ENCODE assay signal across 9 mouse cellular contexts in the genomic region with DNA sequence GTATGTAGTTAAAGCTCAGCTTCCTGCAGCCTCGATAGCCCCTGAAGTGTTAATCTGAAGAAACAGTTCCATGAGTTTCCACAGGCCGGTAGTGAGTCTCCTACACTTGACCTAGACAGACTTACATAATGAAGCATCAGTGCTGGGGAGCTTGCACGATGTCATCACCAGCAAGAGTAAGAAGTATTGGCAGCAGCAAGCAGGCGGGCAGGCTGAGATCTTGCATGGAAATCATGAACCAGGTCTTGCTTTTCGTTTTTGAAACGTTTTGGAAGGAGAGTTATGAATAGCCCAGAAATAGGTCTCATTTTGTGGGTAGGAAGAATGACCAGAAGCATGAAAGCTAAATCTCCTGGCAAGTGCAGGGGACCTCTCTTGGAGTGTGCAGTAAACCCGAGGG. TPM values are rescaled to one million over a fixed set of nuclear protein-coding genes. Genes with fewer than 3 reads are reported as not detected.
A peak's percentile ranks its signal among the peaks of the same experiment; 100 is the strongest.
DNase-seq lines count a peak whose midpoint lies in the region; ATAC-seq lines count a peak whose summit lies in the region.
"Had no signal": no experiment of that assay in that cellular context is flagged by ENCODE, and none has a peak within 500 bp of the region (broad histone marks: within the 10 kb centered on the region; RNA-seq: fewer than 3 reads in every experiment).

Scn1a (minus strand) TSS at position 130 of the 400 bp plus-strand sequence.

- H3K4me3 ChIP-seq in forebrain, embryonic 12.5 days (replicated peaks): peak within 1 kb of the TSS; percentile 37
- H3K4me3 ChIP-seq in neural tube, embryonic 11.5 days (ENCODE audit: low read depth, low read length): peak within 1 kb of the TSS; percentile 23; the same call in 1 of the 2 replicates
- H3K4me3 ChIP-seq: liver, embryonic 13.5 days had no signal

- peak within 1 kb of the TSS; percentile 60 for H3K4me2 ChIP-seq in forebrain, embryonic 12.5 days
- H3K4me2 ChIP-seq in neural tube, embryonic 11.5 days (ENCODE audit: low read depth): peak within 1 kb of the TSS; percentile 54
- H3K4me2 ChIP-seq: liver, embryonic 13.5 days had no signal

- H3K27me3 ChIP-seq in forebrain, embryonic 12.5 days: 0 out of 2 replicates have a peak, but pooled peaks cover 3% of the 10 kb centered on the region
- H3K27me3 ChIP-seq in neural tube, embryonic 11.5 days (ENCODE audit: control insufficient read depth, insufficient read depth, low read length): no peaks in the 10 kb centered on the region

- H3K4me1 ChIP-seq in forebrain, embryonic 12.5 days: peaks cover 10% of the 10 kb centered on the region; the same call in 1 of the 2 replicates
- H3K4me1 ChIP-seq in neural tube, embryonic 11.5 days (ENCODE audit: control insufficient read depth, insufficient read depth, low read length): peaks cover 4% of the 10 kb centered on the region; the same call in 1 of the 2 replicates
- H3K4me1 ChIP-seq: liver, embryonic 13.5 days had no signal

- H3K36me3 ChIP-seq in forebrain, embryonic 12.5 days (replicated peaks): no peaks in the 10 kb centered on the region
- no peaks in the 10 kb centered on the region for H3K36me3 ChIP-seq in neural tube, embryonic 11.5 days (ENCODE audit: control insufficient read depth, insufficient read depth, low read length)
- H3K36me3 ChIP-seq: liver, embryonic 13.5 days had no signal

- no peaks in the 10 kb centered on the region for H3K9me3 ChIP-seq in forebrain, embryonic 12.5 days
- no peaks in the 10 kb centered on the region for H3K9me3 ChIP-seq in neural tube, embryonic 11.5 days (ENCODE audit: control insufficient read depth, low read length)
- H3K9me3 ChIP-seq: liver, embryonic 13.5 days had no signal

- DNase-seq in right cerebral cortex, adult 2 months (ENCODE audit: low spot score in 2 of 2): peak; percentile 33 to 44
- DNase-seq in right cerebral cortex, postnatal 4 days: no peak
- DNase-seq in layer of hippocampus, postnatal 36 days: peak in 1 of 2 experiments; percentile 5
- peak; percentile 14 for DNase-seq in neural tube, embryonic 11.5 days (ENCODE audit: low spot score)
- no peak for DNase-seq in thymus, postnatal 25 days
- no peak for DNase-seq in gastrocnemius, postnatal 10 days
- DNase-seq: liver, embryonic 13.5 days had no signal

- H3K9ac ChIP-seq in forebrain, embryonic 12.5 days: no peak within 1 kb of the TSS
- H3K9ac ChIP-seq in neural tube, embryonic 11.5 days (ENCODE audit: low read length): no peak within 1 kb of the TSS; the same call in 1 of the 2 replicates
- H3K9ac ChIP-seq: liver, embryonic 13.5 days had no signal

- no peak within 1 kb of the TSS for H3K27ac ChIP-seq in forebrain, embryonic 12.5 days
- H3K27ac ChIP-seq in neural tube, embryonic 11.5 days (ENCODE audit: low read depth, low read length): no peak within 1 kb of the TSS
- H3K27ac ChIP-seq: liver, embryonic 13.5 days had no signal

- WGBS in forebrain, embryonic 12.5 days: 17% methylated on average over 7 of the region's 7 CpGs
- WGBS in neural tube, embryonic 11.5 days: 7% methylated on average over 7 of the region's 7 CpGs

- no peak for ATAC-seq in forebrain, embryonic 12.5 days (ENCODE audit: low FRiP score)
- ATAC-seq in neural tube, embryonic 11.5 days (ENCODE audit: insufficient read depth, low FRiP score, low TSS enrichment): no peak
- ATAC-seq in CD4-positive, CD25-positive, alpha-beta regulatory T cell, adult 4 months: no peak

RNA-seq across cellular contexts. Expression of gene Scn1a, which starts in this region (rescaled TPM):
- polyA plus RNA-seq in forebrain, embryonic 12.5 days (2016; fragmentation: Nextera tagmentation; extraction: Ambion mirVana): 3.7 and 4.3 TPM in 2 replicates
- 10 to 100 TPM; 64.0 to 68.5 TPM for total RNA-seq in layer of hippocampus, postnatal 36 days (2021)
- polyA plus RNA-seq in neural tube, embryonic 11.5 days (2014; fragmentation: Nextera tagmentation; extraction: Ambion mirVana): 2.7 and 3.0 TPM in 2 replicates
- polyA plus RNA-seq in CD4-positive, CD25-positive, alpha-beta regulatory T cell, adult 4 months (2017; shearing (Covaris generic)): under 1 TPM; 0.15 to 0.32 TPM
- under 1 TPM; 0.16 to 0.25 TPM for total RNA-seq in gastrocnemius, postnatal 10 days (2021)
- polyA plus RNA-seq: liver, embryonic 13.5 days had no signal

Comparison
In these comparisons a context has a peak if more than half of its experiments do, and no peak if none do; other contexts are left out.
1. RNA of gene Scn1a (total RNA-seq): 64.0 to 68.5 TPM in layer of hippocampus, postnatal 36 days; 0.16 to 0.25 TPM in gastrocnemius, postnatal 10 days; every median in the first group is over 10 times any median in the second.
2. DNase-seq: peak in right cerebral cortex, adult 2 months (2 of 2) and neural tube, embryonic 11.5 days (single experiment); none in right cerebral cortex, postnatal 4 days (single experiment), thymus, postnatal 25 days (single experiment) and gastrocnemius, postnatal 10 days (single experiment).